Mouse (Mus musculus): ENCODE measurements around the gene Gm4301. TPM values are rescaled to one million over a fixed set of nuclear protein-coding genes. Genes with fewer than 3 reads are reported as not detected.

Gm4301 gene
- polyA plus RNA-seq, 1 experiment, result not detected

Other genes with a start within 250 kb of the Gm4301 start
- gene Gm4302, start 5.2 kb downstream of the Gm4301 start, polyA plus RNA-seq (2012; rRNA removed), result not detected in 2 replicates
- not detected in 2 replicates for gene Gm4303, start 10.3 kb downstream of the Gm4301 start, polyA plus RNA-seq (2012; rRNA removed)
- gene Gm4305, start 15.4 kb downstream of the Gm4301 start, polyA plus RNA-seq (2012; rRNA removed), result not detected in 2 replicates
- not detected in 2 replicates for gene Gm4307, start 25.7 kb downstream of the Gm4301 start, polyA plus RNA-seq (2012; rRNA removed)
- not detected in 2 replicates for gene Gm4312, start 46.9 kb downstream of the Gm4301 start, polyA plus RNA-seq (2012; rRNA removed)
- gene Tmtc3, start 151.7 kb downstream of the Gm4301 start, polyA plus RNA-seq (2012; rRNA removed), result 5.3 and 5.7 TPM in 2 replicates
- 0.40 TPM in 2 replicates for gene Cep290, start 151.9 kb downstream of the Gm4301 start, polyA plus RNA-seq (2012; rRNA removed)